In genomic region chr5:135630598-135630997, GRCm38 (mm10) we compare ENCODE assay signal across 9 mouse cellular contexts. TPM values are rescaled to one million over a fixed set of nuclear protein-coding genes. Genes with fewer than 3 reads are reported as not detected.
DNase-seq lines count a peak whose midpoint lies in the region; ATAC-seq and TF ChIP-seq lines count a peak whose summit lies in the region.
"Had no signal": no experiment of that assay in that cellular context is flagged by ENCODE, and none has a peak within 500 bp of the region (broad histone marks: within the 10 kb centered on the region; RNA-seq: fewer than 3 reads in every experiment).

No protein-coding gene starts in this region.

- H3K9me3 ChIP-seq in midbrain, embryonic 10.5 days (replicated peaks): no peaks in the 10 kb centered on the region
- no peaks in the 10 kb centered on the region for H3K9me3 ChIP-seq in midbrain, embryonic 15.5 days
- H3K9me3 ChIP-seq in stomach, postnatal 0 days (ENCODE audit: control insufficient read depth, low read length): no peaks in the 10 kb centered on the region
- H3K9me3 ChIP-seq: neural tube, embryonic 12.5 days had no signal

- no peaks in the 10 kb centered on the region for H3K27me3 ChIP-seq in midbrain, embryonic 10.5 days (ENCODE audit: low read depth, poor library complexity, severe bottlenecking)
- H3K27me3 ChIP-seq in midbrain, embryonic 15.5 days (replicated peaks): no peaks in the 10 kb centered on the region
- H3K27me3 ChIP-seq in stomach, postnatal 0 days (ENCODE audit: control insufficient read depth, insufficient read depth, low read length): no peaks in the 10 kb centered on the region
- H3K27me3 ChIP-seq: neural tube, embryonic 12.5 days had no signal

- ATAC-seq in midbrain, embryonic 15.5 days (replicated peaks): no peak
- no peak for ATAC-seq in stomach, postnatal 0 days (ENCODE audit: low FRiP score, low TSS enrichment)

- no peak for TF ChIP-seq EP300 in stomach, postnatal 0 days (optimal IDR thresholded peaks at IDR 0.05)

- no peak overlapping the region for H3K27ac ChIP-seq in midbrain, embryonic 10.5 days (replicated peaks)
- H3K27ac ChIP-seq in midbrain, embryonic 15.5 days: no peak overlapping the region
- H3K27ac ChIP-seq in stomach, postnatal 0 days (replicated peaks): no peak overlapping the region
- H3K27ac ChIP-seq: neural tube, embryonic 12.5 days had no signal

- H3K4me1 ChIP-seq in midbrain, embryonic 10.5 days: peaks cover 20% of the 10 kb centered on the region
- peaks cover 22% of the 10 kb centered on the region for H3K4me1 ChIP-seq in midbrain, embryonic 15.5 days
- 0 out of 2 replicates have a peak, but pooled peaks cover 5% of the 10 kb centered on the region for H3K4me1 ChIP-seq in stomach, postnatal 0 days (replicated peaks; ENCODE audit: control insufficient read depth, insufficient read depth)

- peaks cover 11% of the 10 kb centered on the region for H3K36me3 ChIP-seq in midbrain, embryonic 10.5 days
- no peaks in the 10 kb centered on the region for H3K36me3 ChIP-seq in midbrain, embryonic 15.5 days (replicated peaks)
- no peaks in the 10 kb centered on the region for H3K36me3 ChIP-seq in stomach, postnatal 0 days (ENCODE audit: control insufficient read depth, insufficient read depth, low read length)

- no peak overlapping the region for H3K9ac ChIP-seq in midbrain, embryonic 15.5 days
- H3K9ac ChIP-seq in stomach, postnatal 0 days (ENCODE audit: low read length): no peak overlapping the region
- H3K9ac ChIP-seq: neural tube, embryonic 12.5 days had no signal

- H3K4me3 ChIP-seq in midbrain, embryonic 10.5 days: no peak overlapping the region
- H3K4me3 ChIP-seq in midbrain, embryonic 15.5 days: no peak overlapping the region
- H3K4me3 ChIP-seq in stomach, postnatal 0 days (ENCODE audit: low read depth, low read length): no peak overlapping the region
- H3K4me3 ChIP-seq: neural tube, embryonic 12.5 days had no signal

- 33% methylated on average over 3 of the region's 3 CpGs for WGBS in midbrain, embryonic 10.5 days
- WGBS in midbrain, embryonic 15.5 days: 34% methylated on average over 3 of the region's 3 CpGs
- WGBS in stomach, postnatal 0 days: 12% methylated on average over 3 of the region's 3 CpGs

- peak; percentile 86 for TF ChIP-seq CTCF in stomach, postnatal 0 days (IDR thresholded peaks at IDR 0.05; ENCODE audit: low read depth)

- peak; percentile 46 to 90 for DNase-seq in adrenal gland, adult (ENCODE audit: inconsistent age in 2 of 2, low spot score in 1 of 2)
- no peak for DNase-seq in adrenal gland, postnatal 4 days (ENCODE audit: low spot score in 2 of 2)
- peak; percentile 42 for DNase-seq in midbrain, embryonic 10.5 days (ENCODE audit: low spot score)
- DNase-seq in cerebellum, adult 8-10 months: peak; percentile 72
- DNase-seq in kidney, adult 8-10 months: peak; percentile 58 to 64
- DNase-seq in lung, postnatal 10 days: peak; percentile 80
- DNase-seq in stomach, postnatal 0 days (ENCODE audit: low spot score): peak; percentile 66

- H3K4me2 ChIP-seq in midbrain, embryonic 15.5 days: no peak overlapping the region
- H3K4me2 ChIP-seq in stomach, postnatal 0 days (replicated peaks; ENCODE audit: low read depth): no peak overlapping the region
- H3K4me2 ChIP-seq: neural tube, embryonic 12.5 days had no signal

RNA-seq across cellular contexts. Expression of gene Rhbdd2, which starts 1.8 kb away (rescaled TPM):
- total RNA-seq in adrenal gland, postnatal 4 days (2021): 10 to 100 TPM; 54.4 to 55.1 TPM
- 61.9 and 65.4 TPM in 2 replicates for polyA plus RNA-seq in midbrain, embryonic 10.5 days (2016; fragmentation: Nextera tagmentation; extraction: Ambion mirVana)
- polyA plus RNA-seq in midbrain, embryonic 15.5 days (2015; fragmentation: Nextera tagmentation; extraction: Ambion mirVana): 85.2 and 89.9 TPM in 2 replicates
- 37.8 and 44.8 TPM in 2 replicates for polyA plus RNA-seq in stomach, postnatal 0 days (2015; fragmentation: Nextera tagmentation; extraction: Ambion mirVana)

RNA-seq across cellular contexts. Expression of gene Por, which starts 39.2 kb away (rescaled TPM):
- 100 to 1,000 TPM; 168 to 190 TPM for total RNA-seq in adrenal gland, postnatal 4 days (2021)
- polyA plus RNA-seq in midbrain, embryonic 10.5 days (2016; fragmentation: Nextera tagmentation; extraction: Ambion mirVana): 114 and 145 TPM in 2 replicates
- polyA plus RNA-seq in midbrain, embryonic 15.5 days (2015; fragmentation: Nextera tagmentation; extraction: Ambion mirVana): 117 and 126 TPM in 2 replicates
- 174 and 177 TPM in 2 replicates for polyA plus RNA-seq in stomach, postnatal 0 days (2015; fragmentation: Nextera tagmentation; extraction: Ambion mirVana)

RNA-seq across cellular contexts. Expression of gene Ccl24, which starts 57.7 kb away (rescaled TPM):
- 1 to 10 TPM; 2.4 to 3.0 TPM for total RNA-seq in adrenal gland, postnatal 4 days (2021)
- 1.0 and 1.8 TPM in 2 replicates for polyA plus RNA-seq in midbrain, embryonic 10.5 days (2016; fragmentation: Nextera tagmentation; extraction: Ambion mirVana)
- polyA plus RNA-seq in midbrain, embryonic 15.5 days (2015; fragmentation: Nextera tagmentation; extraction: Ambion mirVana): 1.2 and 2.8 TPM in 2 replicates
- polyA plus RNA-seq in stomach, postnatal 0 days (2015; fragmentation: Nextera tagmentation; extraction: Ambion mirVana): 1.7 and 2.8 TPM in 2 replicates

Comparison
In these comparisons a context has a peak if more than half of its experiments do, and no peak if none do; other contexts are left out.
1. DNase-seq: peak in adrenal gland, adult (2 of 2), midbrain, embryonic 10.5 days (single experiment), cerebellum, adult 8-10 months (single experiment), kidney, adult 8-10 months (2 of 2), lung, postnatal 10 days (single experiment) and stomach, postnatal 0 days (single experiment); none in adrenal gland, postnatal 4 days (0 of 2).